Mouse (Mus musculus) midbrain, postnatal 0 days (tissue): ENCODE data around the gene Arl13b. TPM values are rescaled to one million over a fixed set of nuclear protein-coding genes. Genes with fewer than 3 reads are reported as not detected.

ENCODE experiments used
- ATAC-seq: fragments of 200-750 bp; cut with Nextera tagmentation; 2 replicates; pipeline ENCODE4 v1.8.0; 2017; ENCODE audit warnings: moderate number of reproducible peaks, mild to moderate bottlenecking, moderate TSS enrichment, moderate library complexity; ENCODE audit not compliant: low FRiP score
- DNase-seq: peaks from one replicate; pipeline ENCODE4 v3.0.0-alpha.2; 2015; ENCODE audit warnings: low spot score
- H3K27ac ChIP-seq: fragments of 300-500 bp; sonication (generic); 2 replicates; pipeline ENCODE4 v1.5.1; 2014; ENCODE audit warnings: low read depth, mild to moderate bottlenecking, low read length, mixed read lengths
- H3K27me3 ChIP-seq: fragments of 300-500 bp; sonication (generic); 2 replicates; pipeline ENCODE4 v1.6.1; 2014; ENCODE audit warnings: low read length, control low read depth, mixed read lengths; ENCODE audit not compliant: insufficient read depth
- H3K36me3 ChIP-seq: fragments of 300-500 bp; sonication (generic); 2 replicates; pipeline ENCODE4 v1.6.1; 2014; ENCODE audit warnings: low read length, control low read depth, mixed read lengths; ENCODE audit not compliant: insufficient read depth
- H3K4me1 ChIP-seq: fragments of 300-500 bp; sonication (generic); 2 replicates; pipeline ENCODE4 v1.6.1; 2014; ENCODE audit warnings: mild to moderate bottlenecking, control low read depth, antibody characterized with exemption, low read length, mixed read lengths; ENCODE audit not compliant: insufficient read depth
- H3K4me2 ChIP-seq: fragments of 300-500 bp; sonication (generic); 2 replicates; pipeline ENCODE4 v1.6.1; 2014; ENCODE audit warnings: low read depth, mild to moderate bottlenecking, low read length, mixed read lengths; ENCODE audit not compliant: poor library complexity, severe bottlenecking
- H3K4me3 ChIP-seq: fragments of 300-500 bp; sonication (generic); 2 replicates; pipeline ENCODE4 v1.5.1; 2014; ENCODE audit warnings: low read depth, mild to moderate bottlenecking, low read length, moderate library complexity
- H3K9ac ChIP-seq: fragments of 300-500 bp; sonication (generic); replicated peaks from 2 replicates; pipeline ENCODE4 v1.6.1; 2014; ENCODE audit warnings: mild to moderate bottlenecking, low read length, moderate library complexity, mixed read lengths; ENCODE audit not compliant: poor library complexity, severe bottlenecking
- H3K9me3 ChIP-seq: fragments of 300-500 bp; sonication (generic); 2 replicates; pipeline ENCODE4 v1.6.1; 2016; ENCODE audit warnings: low read length, control low read depth
- CTCF ChIP-seq: IDR thresholded peaks from 2 replicates; pipeline ENCODE4 v1.5.1; 2016; ENCODE audit warnings: antibody characterized with exemption, mild to moderate bottlenecking
- WGBS: fragments of 180-500 bp; shearing (Covaris S2); extraction: QIAGEN DNeasy Blood & Tissue Kit; methylation state at CpG from one replicate; pipeline ENCODE4 v1.1.7; 2014; 5-methylcytosine and 5-hydroxymethylcytosine counted together
- polyA plus RNA-seq: library from polyadenylated mRNA; unstranded; fragments of >200 nt; fragmentation: Nextera tagmentation; extraction: Ambion mirVana; gene quantifications from 2 replicates; pipeline ENCODE4 v1.2.1, GENCODE M21; 2015
- total RNA-seq: library from RNA; depleted of rRNA; stranded (reverse); fragments of >200 nt; gene quantifications from 2 replicates; pipeline ENCODE4 v1.2.3, GENCODE M21; 2014

Arl13b gene
- total and polyA plus RNA-seq, 2 experiments from 2014 or later, result 10.0 to 13.6 TPM

DNA sequence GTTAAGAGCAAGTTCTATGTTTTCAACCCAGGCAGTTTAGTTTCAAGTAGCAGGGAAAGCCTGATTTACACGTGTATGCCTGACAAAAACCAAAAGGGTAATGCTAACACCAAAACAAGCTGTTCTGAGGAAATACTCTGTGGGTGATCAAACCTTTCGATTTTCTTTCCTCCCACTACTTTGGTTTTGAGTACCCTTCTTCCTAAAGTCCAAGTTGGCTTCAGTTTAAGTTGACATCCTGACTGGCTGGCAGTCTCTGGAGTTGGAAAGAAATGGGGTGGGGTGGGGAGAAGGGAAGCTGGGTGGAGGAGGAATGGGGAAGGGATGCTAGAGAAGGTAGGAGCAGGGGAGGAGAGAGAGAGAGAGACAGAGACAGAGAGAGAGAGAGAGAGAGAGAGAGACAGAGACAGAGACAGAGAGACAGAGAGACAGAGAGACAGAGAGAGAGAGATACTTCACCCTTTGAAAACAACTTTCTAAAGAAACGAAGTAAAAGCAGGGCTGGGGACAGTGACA is 6.8 kb upstream of the Arl13b start:
- H3K4me1 ChIP-seq, result no peaks in the 10 kb centered on the region
- 17% methylated on average over 3 of the region's 3 CpGs for WGBS
- H3K4me2 ChIP-seq, result peak overlapping the region; percentile 97
- peak overlapping the region; percentile 68 for H3K4me3 ChIP-seq
- ATAC-seq (no peak), DNase-seq (no peak)
- peak overlapping the region; percentile 82 for H3K9ac ChIP-seq
- no peaks in the 10 kb centered on the region for H3K9me3 ChIP-seq
- H3K36me3 ChIP-seq, result no peaks in the 10 kb centered on the region
- no peaks in the 10 kb centered on the region for H3K27me3 ChIP-seq
- TF ChIP-seq CTCF, result no peak
- no peak overlapping the region for H3K27ac ChIP-seq

DNA sequence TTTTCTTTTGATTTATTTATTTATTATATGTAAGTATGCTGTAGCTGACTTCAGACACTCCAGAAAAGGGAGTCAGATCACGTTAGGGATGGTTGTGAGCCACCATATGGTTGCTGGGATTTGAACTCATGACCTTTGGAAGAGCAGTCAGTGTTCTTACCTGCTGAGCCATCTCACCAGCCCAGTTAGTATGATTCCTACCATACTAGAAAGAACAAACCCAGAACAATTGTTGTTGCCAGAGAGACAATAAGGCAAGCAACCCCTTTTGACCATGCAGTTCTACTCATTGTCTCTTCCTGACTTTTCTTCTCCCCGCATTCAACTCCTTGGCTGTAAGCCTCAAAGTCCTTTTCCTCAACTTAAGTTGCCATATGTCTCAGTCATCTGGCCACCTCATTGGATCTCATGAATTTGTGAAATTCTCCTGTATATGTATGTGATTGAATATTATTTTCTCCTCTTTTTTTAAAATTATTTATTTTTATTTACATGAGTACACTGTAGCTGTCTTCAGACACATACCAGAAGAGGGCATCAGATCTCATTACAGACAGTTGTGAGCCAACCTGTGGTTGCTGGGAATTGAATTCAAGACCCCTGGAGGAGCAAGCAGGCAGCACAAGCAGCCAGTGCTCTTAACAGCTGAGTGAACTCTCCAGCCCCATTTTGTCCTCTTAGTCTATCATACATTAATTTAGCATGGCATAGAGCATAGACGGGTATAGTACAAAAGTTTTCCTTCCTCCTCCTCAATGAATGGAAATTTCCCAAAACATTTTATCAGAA is 5.8 kb upstream of the Arl13b start:
- TF ChIP-seq CTCF, result 0 out of 2 replicates have a peak, but pooled peaks have one; percentile 11
- no peak for ATAC-seq
- 84% methylated on average over 3 of the region's 3 CpGs for WGBS
- Histone ChIP-seq H3K27me3 (no peaks in the 10 kb centered on the region), H3K27ac (no peak overlapping the region), H3K36me3 (no peaks in the 10 kb centered on the region), H3K4me3 (no peak overlapping the region), H3K4me2 (no peak overlapping the region), H3K9me3 (no peaks in the 10 kb centered on the region), H3K9ac (no peak overlapping the region), H3K4me1 (no peaks in the 10 kb centered on the region)
- no peak for DNase-seq

DNA sequence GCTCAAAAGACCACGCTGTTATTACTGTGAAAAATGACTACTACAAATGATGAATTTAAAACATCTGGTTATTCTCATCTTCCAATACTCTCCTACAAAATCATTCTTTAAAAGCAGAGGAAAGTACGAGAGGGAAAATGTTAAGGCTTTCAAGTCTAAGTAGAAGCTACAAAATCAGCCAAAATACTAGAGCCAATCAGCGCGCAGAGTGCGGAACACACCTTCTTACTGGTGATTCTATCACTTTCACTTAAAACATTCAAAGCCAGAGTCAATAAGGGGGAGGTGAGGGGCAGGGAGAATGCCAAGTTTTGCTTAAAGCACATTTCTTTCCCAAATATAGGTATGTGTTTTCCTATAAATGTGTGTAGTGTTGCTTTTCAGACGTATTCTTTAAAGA is 1.5 kb downstream of the Arl13b start:
- H3K27me3 ChIP-seq, result no peaks in the 10 kb centered on the region
- H3K27ac ChIP-seq, result no peak overlapping the region
- DNase-seq (no peak), ATAC-seq (no peak)
- no peaks in the 10 kb centered on the region for H3K36me3 ChIP-seq
- no peaks in the 10 kb centered on the region for H3K9me3 ChIP-seq
- WGBS, result 87% methylated on average over 6 of the region's 6 CpGs
- H3K4me2 ChIP-seq, result peak overlapping the region; percentile 91
- H3K4me3 ChIP-seq, result peak overlapping the region; percentile 95
- no peak for TF ChIP-seq CTCF
- H3K9ac ChIP-seq, result no peak overlapping the region
- H3K4me1 ChIP-seq, result no peaks in the 10 kb centered on the region; the same call in 1 of the 2 replicates

DNA sequence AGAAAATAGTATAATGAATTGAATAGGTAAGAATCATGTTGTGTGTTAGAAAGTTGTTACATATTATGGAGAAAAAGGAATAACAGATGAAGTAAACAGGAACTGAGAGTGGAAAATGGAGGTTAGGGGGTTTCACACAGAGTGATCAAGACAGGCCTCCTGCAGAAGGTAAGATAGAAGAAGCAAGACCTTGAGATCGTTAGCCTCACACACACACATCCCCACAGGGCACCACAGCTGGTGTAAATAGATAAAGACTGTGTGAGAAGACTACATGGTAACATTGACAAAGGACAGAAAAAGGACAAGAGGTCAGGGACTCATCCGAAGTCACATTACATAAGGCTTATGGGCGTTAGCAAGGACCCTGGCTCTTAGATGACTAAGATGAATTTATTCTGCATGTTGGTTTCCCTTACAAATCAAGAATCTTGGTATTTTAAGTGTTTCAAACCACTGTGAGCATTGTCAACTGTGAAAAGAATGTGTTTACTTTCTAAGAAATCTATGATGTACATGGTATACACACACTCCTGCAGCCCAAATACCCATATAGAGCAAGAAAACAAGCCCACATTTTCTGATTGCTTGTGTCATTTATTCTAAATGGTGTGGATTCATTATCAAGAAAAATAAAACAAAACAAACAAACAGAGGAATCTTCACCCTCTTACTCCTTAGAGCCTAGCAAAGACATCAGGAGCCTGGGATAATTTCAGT is 12.7 kb downstream of the Arl13b start:
- Histone ChIP-seq H3K4me3 (no peak overlapping the region), H3K4me2 (no peak overlapping the region), H3K27me3 (no peaks in the 10 kb centered on the region), H3K36me3 (no peaks in the 10 kb centered on the region), H3K9ac (no peak overlapping the region), H3K9me3 (no peaks in the 10 kb centered on the region), H3K27ac (no peak overlapping the region), H3K4me1 (no peaks in the 10 kb centered on the region)
- no peak for ATAC-seq
- WGBS, result 63% methylated on average over 3 of the region's 3 CpGs
- DNase-seq, result no peak
- no peak for TF ChIP-seq CTCF

DNA sequence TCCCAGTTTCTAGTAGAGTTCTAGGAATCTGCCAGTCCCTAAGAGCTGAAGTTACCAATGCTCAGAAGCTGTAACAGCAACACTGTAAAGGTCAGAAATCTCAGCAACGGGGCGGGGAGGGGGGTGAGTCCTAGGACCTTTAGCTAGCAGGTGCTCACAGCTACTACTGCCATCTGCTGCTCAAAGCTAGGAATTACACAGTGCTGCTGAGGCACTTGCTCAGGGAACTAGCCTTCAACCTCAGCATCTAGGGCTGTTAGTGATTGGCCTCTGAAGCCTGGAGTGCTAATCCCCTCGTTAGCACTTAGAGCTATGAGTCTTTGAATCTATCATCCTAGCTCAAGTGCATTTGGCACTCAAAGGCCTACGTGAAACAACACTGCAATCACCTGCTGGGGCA is 14.4 kb downstream of the Arl13b start:
- H3K4me2 ChIP-seq, result no peak overlapping the region
- H3K4me1 ChIP-seq, result no peaks in the 10 kb centered on the region
- H3K9me3 ChIP-seq, result no peaks in the 10 kb centered on the region
- 14% methylated on average over 4 of the region's 4 CpGs for WGBS
- peak; percentile 70 for TF ChIP-seq CTCF
- H3K36me3 ChIP-seq, result no peaks in the 10 kb centered on the region
- H3K9ac ChIP-seq, result no peak overlapping the region
- H3K27ac ChIP-seq, result no peak overlapping the region
- no peak overlapping the region for H3K4me3 ChIP-seq
- ATAC-seq (no peak), DNase-seq (peak; percentile 48)
- H3K27me3 ChIP-seq, result no peaks in the 10 kb centered on the region

DNA sequence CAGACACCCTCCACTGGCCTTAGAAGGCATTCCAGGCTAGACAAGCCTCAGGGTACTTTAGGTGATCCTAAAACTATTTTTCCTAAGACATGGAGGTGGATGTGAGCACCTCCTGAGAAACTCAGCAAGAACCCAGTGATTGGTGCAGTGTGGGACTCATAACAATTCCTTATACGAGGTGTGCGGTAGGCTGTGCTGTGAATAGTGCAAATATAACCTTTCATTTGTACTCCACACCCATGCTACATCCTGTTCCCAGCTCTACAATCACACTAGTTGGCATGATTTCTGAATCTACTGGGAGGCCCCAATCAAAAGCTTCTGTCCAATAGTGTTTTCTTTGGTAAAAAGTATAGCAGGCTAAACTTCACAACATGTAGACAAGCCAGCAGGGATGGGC is 14.8 kb downstream of the Arl13b start:
- TF ChIP-seq CTCF, result no peak
- H3K36me3 ChIP-seq, result no peaks in the 10 kb centered on the region
- DNase-seq (no peak), ATAC-seq (no peak)
- no peaks in the 10 kb centered on the region for H3K9me3 ChIP-seq
- H3K4me2 ChIP-seq, result no peak overlapping the region
- no peak overlapping the region for H3K27ac ChIP-seq
- no peak overlapping the region for H3K4me3 ChIP-seq
- H3K9ac ChIP-seq, result no peak overlapping the region
- H3K4me1 ChIP-seq, result no peaks in the 10 kb centered on the region
- WGBS, result 89% methylated on average over 2 of the region's 2 CpGs
- H3K27me3 ChIP-seq, result no peaks in the 10 kb centered on the region
